Mouse (Mus musculus): ENCODE data around the gene Sptssa. TPM values are rescaled to one million over a fixed set of nuclear protein-coding genes. Genes with fewer than 3 reads are reported as not detected.
"Not testable (repeated sequence)": the region's sequence is repeated elsewhere in the genome, so short reads cannot be mapped to it uniquely, and the experiment has no call there.

Sptssa gene
- 10 to 100 TPM; 19.1 to 22.9 TPM for total RNA-seq (2021)
- long read RNA-seq, experiment 1, transcript Sptssa-201 (2 exons, 1,346 nt) = major isoform, 33 of 34 reads
- long read RNA-seq, experiment 1, partial matches to known transcripts = 1 of 34 reads
- long read RNA-seq, experiment 1, other reads (novel, unspliced or antisense) = 0 of 34 reads
- long read RNA-seq, experiment 2, transcript Sptssa-201 (2 exons, 1,346 nt) = major isoform, 42 of 42 reads
- long read RNA-seq, experiment 2, partial matches to known transcripts = 0 of 42 reads
- long read RNA-seq, experiment 2, other reads (novel, unspliced or antisense) = 0 of 42 reads

DNA sequence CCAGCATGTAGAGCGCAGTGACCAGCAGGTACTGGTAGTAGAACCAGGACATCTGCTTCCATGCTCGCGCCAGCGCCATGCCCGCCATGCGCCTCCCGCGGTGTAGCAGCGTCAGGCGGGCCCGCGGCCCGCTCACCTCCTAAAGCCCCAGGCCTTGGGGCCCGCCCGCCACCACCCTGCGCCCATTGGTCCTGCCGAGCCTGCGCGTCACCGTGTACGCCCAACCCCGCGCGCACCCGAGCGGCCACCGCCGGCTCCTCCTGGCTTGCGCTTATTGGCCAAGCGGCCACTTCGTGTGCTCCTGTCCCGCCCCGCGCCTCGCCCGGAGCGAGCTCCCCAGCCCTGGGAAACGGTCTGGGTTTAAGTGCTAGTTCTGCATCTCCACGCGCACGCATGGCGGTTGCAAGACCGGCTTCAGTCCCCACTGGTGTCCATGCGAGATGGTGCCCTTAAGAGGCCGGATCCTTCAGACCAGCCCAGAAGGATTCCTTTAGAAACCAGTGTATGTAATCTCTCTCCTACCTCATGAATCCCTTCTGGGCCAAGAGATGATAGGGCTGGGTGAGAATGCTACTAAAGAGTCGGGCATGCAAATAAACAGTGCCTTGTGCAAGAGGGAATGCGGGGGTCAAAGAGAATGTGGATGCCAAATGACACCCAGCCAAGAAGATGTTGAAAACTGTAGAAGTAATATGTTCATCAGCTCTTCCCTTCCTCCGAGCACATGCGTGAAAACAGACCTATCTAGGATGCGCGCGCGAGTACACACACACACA lies at the start of gene Sptssa:
Gene Sptssa (minus strand): TSS at position 178 of the 776 bp plus-strand sequence.
- intact Hi-C loops (cut with DNase I; ENCODE audit: low total_unique reads) = no loop called here

DNA sequence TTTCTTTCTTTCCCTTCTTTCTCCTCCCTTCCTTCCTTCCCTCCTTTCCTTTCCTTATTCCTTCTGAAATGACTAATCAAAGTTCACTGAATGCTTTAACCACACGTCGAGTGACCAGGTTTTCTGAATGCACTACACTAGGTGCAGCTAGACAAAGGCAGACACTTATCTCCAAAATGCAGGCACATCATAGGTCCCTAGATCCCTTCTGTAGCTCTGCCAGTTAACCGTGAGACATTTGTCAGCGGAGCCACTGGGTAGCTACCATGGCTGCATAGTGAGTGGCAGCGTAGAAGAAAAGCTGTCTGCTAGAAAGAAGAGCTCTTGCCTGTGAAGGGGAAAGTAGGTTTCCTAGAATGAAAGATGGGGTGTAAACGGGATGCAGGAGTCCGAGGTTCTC lies 43.0 kb upstream of the Sptssa start:
- intact Hi-C loops (cut with DNase I; ENCODE audit: low total_unique reads) = loop anchor here (10.0 kb wide), 1 partner anchor 95 kb away; the partner anchor contains the start of gene Snx6
- DNase-seq = no peak

More for the DNA sequence above, at the start of gene Sptssa:
- peak; percentile 98 for DNase-seq

DNA sequence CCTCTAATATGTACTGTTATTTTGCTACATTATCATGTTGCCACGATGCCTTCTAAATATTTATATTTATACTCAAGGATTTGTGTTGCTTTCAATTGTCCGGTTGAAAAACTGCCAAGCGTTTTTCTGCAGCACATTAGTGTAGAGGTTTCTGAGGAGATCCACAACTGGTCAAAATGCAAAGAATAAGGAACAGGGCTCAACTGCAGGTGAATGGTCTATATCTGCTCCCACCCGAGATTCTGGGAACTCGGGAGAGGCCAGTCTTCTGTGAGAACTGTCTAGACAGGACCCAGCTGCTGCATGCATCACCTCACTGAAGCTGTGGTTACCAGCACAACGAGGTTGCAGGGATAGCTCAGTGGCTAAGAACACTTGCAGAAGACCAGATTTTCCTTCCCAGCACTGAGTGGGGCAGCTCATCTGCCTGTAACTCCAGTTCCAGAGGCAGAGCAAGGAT lies 41.4 kb upstream of the Sptssa start:
- no peak for DNase-seq

DNA sequence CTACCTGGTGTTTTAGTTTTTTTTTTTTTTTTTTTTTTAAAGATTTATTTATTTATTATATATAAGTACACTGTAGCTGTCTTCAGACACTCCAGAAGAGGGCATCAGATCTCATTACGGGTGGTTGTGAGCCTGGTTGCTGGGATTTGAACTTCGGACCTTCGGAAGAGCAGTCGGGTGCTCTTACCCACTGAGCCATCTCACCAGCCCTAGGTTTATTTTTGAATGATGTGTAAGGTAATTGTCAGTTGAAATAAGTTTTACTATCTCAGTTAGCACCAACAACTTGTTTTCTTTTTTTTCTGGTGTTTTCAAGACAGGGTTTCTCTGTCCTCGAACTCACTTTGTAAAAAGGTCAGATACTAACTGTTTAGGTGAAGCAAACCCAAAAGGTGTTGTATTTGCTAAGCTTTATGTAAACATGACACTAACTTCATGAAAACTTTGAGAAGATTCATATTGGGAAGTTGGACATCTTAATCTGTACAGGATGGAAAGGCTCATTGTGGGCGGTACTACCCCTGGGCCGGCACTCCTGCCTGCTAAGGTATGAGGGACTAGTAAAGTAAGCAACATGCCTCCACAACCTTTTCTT lies 40.7 kb upstream of the Sptssa start:
- intact Hi-C loops (cut with DNase I; ENCODE audit: low total_unique reads) = loop anchor here (10.0 kb wide), 1 partner anchor 98 kb away; the partner anchor contains the start of gene Snx6

More for the DNA sequence above, 41.4 kb upstream of the Sptssa start:
- intact Hi-C loops (cut with DNase I; ENCODE audit: low total_unique reads) = loop anchor here (10.0 kb wide), 1 partner anchor 97 kb away; the partner anchor contains the start of gene Snx6

DNA sequence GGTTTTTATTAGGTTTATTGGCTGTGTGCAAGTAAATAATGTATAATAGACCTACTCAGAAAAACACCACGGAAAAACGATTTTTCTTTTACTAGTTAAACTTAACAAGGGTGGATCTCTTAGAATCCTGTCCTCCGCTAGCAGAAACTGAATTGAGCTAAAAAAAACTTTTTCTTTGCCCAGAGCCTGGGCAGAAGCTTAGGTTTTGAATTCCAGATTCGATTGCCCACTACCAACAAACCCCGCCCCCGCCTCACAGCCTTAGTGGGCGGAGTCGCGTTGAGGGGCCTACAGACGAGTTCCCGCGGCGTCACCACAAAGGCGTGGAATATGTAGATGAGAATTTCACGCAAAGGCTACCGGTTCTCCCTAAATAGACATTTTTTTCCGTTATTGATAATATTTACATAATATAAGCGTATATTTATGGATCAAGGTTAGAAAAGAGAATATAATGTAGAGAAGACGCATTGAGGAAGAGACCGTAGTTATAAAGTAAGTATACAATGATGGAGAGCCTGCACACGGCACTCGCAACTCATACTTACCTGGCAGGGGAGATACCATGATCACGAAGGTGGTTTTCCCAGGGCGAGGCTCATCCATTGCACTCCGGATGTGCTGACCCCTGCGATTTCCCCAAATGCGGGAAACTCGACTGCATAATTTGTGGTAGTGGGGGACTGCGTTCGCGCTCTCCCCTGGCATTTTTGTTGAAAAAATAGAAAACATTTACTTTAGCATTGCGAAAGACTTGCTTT lies 40.0 kb upstream of the Sptssa start:
- DNase-seq = peak; percentile 95
- intact Hi-C loops (cut with DNase I; ENCODE audit: low total_unique reads) = loop anchor here (10.0 kb wide), 1 partner anchor 98 kb away; the partner anchor contains the start of gene Snx6

More for the DNA sequence above, 40.7 kb upstream of the Sptssa start:
- no peak for DNase-seq

DNA sequence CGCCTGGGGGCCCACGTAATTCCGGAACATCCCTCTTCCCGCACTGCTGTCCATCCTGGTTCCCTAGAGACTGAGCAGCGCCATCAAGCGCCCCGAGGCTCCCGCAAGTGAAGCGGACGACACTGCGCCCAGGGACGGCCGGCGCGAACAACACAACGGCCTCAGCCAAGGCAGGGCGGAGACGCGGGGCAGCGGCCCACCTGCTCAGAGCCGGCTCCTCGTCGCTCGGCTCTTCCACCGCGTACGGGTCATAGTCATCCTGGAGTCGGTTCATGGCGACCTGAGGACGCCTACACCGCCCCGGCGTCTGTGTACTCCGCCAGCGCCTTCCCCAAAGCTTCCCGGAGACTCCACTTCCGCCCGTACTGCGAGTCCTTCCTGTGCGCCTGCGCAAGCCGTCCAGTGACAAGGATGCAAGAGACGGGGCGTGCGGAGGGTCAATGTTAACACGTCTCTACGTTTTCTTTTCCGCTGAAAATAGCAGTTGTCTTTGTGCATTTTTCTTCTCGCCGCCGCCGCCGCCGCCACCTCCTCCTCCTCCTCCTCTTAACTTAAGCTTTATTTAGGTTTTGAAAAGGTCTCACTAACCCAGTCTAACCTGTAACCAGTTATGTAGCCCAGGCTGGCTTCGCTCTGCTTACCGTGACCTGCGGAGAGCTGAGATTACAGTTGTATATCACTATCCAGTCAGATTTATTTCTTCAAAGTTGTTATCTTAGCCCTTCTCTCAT lies 39.3 kb upstream of the Sptssa start, which contains the start of gene Eapp:
Gene Eapp (minus strand): TSS at position 387 of the 731 bp plus-strand sequence.
- intact Hi-C loops (cut with DNase I; ENCODE audit: low total_unique reads) = loop anchor here (10.0 kb wide), 1 partner anchor 99 kb away; the partner anchor contains the start of gene Snx6
- DNase-seq = peak; percentile 97

DNA sequence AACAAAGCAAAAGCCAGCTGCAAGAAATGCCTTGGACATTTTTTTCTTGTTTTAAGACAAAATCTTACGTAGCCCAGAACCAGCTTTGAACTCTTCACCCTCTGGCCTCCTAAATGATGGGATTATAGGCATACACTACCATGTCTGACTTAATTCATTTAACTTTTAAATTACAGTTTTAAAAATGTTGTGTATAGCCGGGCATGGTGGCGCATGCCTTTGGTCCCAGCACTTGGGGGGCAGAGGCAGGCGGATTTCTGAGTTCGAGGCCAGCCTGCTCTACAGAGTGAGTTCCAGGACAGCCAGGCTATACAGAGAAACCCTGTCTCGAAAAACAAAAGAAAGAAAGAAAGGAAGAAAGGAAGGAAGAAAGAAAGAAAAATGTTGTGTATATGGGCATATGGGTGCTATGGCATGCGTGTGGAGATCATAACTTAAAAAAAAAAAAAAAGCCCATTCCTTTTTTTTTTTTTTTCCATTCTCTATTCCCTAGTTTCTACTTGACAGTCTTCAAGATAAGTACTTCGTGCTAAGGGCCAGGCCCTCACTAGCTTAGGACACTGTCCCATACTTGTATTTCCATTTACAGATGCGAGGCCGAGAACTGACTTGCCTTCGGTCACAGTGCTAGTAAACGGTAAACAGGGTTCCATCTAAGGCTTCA lies 38.6 kb upstream of the Sptssa start:
- intact Hi-C loops (cut with DNase I; ENCODE audit: low total_unique reads) = loop anchor here (10.0 kb wide), 1 partner anchor 100 kb away; the partner anchor contains the start of gene Snx6

DNA sequence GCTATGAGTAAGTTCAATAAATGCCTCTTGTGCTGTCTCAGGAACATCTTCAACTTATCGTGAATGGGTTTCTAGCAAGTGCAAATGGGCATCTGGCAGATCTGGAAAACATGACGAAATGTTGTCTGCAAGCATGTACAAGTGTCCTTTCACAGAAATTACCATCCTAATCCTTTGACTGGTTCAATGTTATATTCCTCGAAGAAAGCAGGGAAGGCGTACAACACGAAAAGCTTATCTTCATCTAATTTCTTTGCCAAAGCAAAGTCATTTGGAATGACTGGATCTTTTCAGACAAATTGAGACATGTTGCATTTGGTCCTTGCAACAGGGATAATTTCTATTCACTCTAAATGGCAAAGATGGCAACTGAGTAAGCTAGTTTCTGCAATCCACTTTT lies 32.7 kb upstream of the Sptssa start:
- no peak for DNase-seq
- intact Hi-C loops (cut with DNase I; ENCODE audit: low total_unique reads) = no loop called here

More for the DNA sequence above, 38.6 kb upstream of the Sptssa start:
- no peak for DNase-seq

DNA sequence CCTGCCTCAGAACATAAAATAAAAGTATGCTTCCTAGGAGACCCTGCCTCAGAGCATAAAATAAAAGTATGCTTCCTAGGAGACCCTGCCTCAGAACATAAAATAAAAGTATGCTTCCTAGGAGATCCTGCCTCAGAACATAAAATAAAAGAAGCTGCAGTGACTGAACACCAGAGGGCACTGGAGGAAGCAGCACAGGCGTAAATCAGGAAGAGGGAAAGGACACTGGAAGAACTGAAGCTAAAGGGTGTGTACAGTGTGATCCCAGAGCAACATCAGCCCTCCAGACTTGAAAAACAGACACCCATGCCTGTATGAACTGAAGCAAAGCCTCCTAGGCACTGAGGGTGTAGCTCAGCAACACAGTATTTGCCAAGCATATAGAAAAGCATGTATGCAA lies 26.8 kb upstream of the Sptssa start:
- no peak for DNase-seq
- intact Hi-C loops (cut with DNase I; ENCODE audit: low total_unique reads) = no loop called here

DNA sequence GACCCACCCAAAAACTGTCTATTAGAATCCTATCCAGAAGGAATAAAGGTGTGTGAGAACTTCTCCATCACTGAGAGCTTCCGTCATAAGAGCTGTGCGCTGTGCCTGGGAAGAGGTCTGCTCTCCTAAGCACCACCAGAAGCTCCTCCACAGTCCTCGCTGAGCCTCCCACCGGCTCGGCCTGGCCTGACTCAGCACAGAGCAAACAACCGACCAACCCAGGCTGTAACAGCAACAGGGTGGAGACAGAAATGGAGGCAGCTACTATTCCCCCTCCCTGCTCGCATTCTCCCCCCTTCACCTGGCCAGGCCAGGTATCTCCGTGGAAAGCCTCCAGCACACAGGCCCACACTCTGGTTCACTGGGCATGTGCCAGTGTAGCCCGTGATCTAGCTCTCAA lies 20.3 kb upstream of the Sptssa start:
- DNase-seq = no peak
- intact Hi-C loops (cut with DNase I; ENCODE audit: low total_unique reads) = no loop called here

DNA sequence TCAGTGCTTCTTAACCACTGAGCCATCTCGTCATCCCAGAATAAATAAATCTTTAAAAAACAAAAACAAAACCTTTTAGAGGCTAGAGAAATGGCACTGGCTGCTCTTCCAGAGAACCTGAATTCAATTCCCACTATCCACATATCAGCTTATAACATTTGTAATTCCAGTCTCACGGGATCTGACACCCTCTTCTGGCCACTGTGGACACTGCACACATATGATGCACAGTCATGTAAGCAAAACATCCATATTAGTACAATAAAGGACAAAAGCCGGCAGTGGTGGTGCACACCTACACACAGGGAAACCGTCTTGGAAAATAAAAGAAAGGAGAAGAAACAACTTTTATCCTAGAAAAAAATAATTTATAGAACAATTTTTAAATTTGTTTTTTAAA lies 19.0 kb upstream of the Sptssa start:
- intact Hi-C loops (cut with DNase I; ENCODE audit: low total_unique reads) = no loop called here
- DNase-seq = no peak

DNA sequence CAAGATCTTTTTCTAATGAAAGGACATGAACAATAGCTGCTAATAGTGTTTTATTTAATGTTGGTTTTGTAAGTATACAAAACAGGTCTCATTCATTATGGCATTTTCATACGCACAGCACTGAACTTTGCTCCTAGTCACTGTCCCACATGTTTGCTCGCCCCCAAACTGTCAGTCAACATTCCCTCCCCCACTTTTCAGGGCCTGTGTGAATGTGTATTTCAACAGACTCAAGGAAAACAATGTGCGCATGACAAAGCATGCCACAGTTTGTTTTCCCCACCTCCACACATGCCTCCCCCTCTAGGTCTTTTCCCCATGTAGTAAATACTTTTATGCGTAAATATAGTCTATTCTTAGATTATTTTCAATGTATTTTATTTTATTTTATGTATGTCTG lies 14.9 kb upstream of the Sptssa start:
- intact Hi-C loops (cut with DNase I; ENCODE audit: low total_unique reads) = no loop called here
- DNase-seq = no peak

DNA sequence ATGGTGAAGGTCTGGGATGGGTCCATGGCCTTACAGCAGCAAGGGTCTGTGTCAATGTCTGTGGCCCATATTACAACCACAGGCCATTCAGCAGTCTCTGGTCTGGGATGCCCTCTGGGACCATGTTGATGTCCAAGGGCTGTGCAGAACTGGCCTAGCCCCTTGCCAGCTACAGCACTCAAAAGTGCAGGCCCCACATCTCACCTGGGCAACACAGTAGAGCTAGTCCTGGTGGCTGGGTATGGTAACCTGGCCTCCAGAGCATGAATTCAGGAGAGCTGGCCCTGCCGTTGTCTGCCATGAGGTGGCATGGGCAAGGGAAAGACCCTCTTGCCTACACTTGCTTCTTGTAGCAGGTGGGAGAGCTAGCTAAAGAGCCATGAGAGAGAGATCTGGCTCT lies 11.8 kb upstream of the Sptssa start:
- no peak for DNase-seq
- intact Hi-C loops (cut with DNase I; ENCODE audit: low total_unique reads) = no loop called here

DNA sequence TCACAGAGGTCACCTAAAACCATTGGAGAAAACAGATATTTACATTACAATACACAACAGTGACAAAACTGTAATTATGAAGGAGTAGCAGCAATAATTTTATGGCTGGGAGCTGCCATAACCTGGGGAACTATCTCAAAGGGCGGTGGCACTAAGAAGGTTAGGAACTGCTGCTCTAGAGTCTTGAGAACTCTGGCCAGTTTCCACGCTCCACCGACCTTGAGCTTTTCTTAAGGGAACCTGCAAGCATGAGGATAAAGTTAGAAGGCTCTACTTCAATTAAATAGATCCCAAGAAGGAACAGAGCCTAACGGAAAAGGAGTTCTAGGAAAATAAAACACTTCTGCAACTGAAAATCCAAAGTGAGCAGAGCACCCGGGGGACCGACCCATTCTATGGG lies 9.2 kb upstream of the Sptssa start:
- intact Hi-C loops (cut with DNase I; ENCODE audit: low total_unique reads) = no loop called here
- no peak for DNase-seq

DNA sequence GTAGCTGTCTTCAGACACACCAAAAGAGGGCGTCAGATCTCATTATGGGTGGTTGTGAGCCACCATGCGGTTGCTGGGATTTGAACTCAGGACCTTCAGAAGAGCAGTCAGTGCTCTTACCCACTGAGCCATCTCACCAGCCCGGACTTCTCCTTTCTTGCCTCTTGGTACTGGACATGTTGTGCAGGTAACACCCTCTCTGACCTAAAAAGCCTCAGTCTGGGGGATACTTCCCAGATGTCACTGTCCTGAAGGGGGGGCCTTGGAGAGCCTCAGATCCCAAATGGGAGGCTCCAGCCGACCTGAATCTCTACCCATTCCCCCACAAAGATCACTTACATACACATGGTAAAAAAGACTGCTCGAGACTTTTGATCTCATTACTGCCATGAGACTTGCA lies 5.1 kb upstream of the Sptssa start:
- DNase-seq; intact Hi-C loops (cut with DNase I; ENCODE audit: low total_unique reads): not testable (repeated sequence)

DNA sequence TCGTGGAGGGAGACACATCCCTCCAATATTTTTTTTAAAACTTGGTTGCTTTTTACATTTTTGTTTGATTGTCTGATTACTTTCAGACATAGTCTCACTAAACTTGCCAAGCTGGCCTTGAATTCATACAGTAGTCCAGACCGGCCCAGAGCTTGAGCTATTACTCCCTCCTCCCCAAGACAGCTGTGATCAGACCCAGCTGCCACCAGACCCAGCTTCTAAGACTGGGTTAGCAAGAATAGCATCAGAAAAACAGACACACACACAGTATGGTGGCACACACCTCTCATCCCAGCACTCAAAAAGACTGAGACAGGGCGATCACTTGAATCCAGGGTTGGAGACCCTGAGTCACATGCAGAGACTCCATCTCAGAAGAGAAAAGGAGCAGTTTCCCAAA lies 3.5 kb upstream of the Sptssa start:
- no peak for DNase-seq
- intact Hi-C loops (cut with DNase I; ENCODE audit: low total_unique reads) = no loop called here

DNA sequence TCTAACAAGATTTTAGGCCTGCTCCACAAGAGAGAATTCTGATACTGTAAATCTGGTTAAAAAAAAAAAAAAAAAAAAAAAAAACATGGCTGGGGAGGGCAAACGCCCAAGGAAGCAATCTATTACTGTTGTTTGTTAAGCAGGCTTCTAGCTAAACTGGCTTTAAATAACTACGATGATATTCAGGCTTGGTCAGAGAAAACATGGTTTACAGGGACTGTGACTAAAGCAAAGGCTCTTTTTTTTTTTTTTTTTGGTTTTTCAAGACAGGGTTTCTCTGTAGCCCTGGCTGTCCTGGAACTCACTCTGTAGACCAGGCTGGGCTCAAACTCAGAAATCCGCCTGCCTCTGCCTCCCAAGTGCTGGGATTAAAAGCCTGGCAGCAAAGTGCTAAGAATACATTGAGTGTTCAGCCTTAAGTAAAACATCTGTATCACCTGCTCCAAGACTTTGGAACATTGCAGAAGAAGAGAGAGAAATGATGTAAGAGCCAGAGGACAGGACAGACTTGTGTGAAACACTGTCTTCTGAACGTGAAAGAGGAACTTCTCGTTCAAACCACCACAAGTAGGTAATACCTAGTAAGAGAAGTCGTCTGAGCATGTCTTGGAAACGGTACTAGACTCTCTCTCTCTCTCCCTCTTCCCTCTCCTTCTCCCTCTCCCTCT lies 2.2 kb upstream of the Sptssa start:
- DNase-seq = no peak
- intact Hi-C loops (cut with DNase I; ENCODE audit: low total_unique reads) = no loop called here

DNA sequence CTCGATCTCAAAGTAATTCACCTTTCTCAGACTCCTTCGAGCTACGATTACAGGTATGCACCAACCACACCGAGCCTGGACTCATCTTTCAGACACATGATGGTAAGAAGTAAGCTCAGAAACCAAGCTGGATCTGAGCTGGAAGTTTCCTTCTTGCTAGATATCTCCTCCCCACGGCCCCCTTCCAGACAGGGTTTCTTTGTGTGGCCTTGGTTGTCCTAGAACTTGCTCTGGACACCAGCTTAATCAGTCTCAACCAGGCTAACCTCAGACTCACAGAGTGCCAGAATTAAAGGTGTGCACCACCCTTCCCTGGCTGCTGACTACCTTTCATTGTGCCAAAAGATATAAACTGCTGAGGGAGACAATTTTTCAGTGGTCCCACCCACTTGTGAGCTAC lies 1.6 kb upstream of the Sptssa start:
- intact Hi-C loops (cut with DNase I; ENCODE audit: low total_unique reads) = no loop called here
- DNase-seq = no peak

Measured in gastrocnemius, postnatal 14 days (tissue).